Mouse (Mus musculus) midbrain, embryonic 10.5 days (tissue): ENCODE measurements at regions not wholly inside any gene's neighbourhood (a gene's known extent, or its start where the extent isn't known, plus 50 kb on each side); places are given as distances from the start of the nearest gene placed in this dataset.
A peak's percentile ranks its signal among the peaks of the same experiment; 100 is the strongest.

ENCODE experiments used
- DNase-seq: peaks from one replicate; pipeline ENCODE4 v3.0.0-alpha.2; 2017; ENCODE audit warnings: low spot score
- H3K27ac ChIP-seq: fragments of 300-500 bp; sonication (generic); replicated peaks from 2 replicates; pipeline ENCODE4 v1.5.1; 2016; ENCODE audit warnings: mild to moderate bottlenecking
- H3K27me3 ChIP-seq: fragments of 300-500 bp; sonication (generic); 2 replicates; pipeline ENCODE4 v1.6.1; 2016; ENCODE audit warnings: low read depth, mild to moderate bottlenecking; ENCODE audit not compliant: poor library complexity, severe bottlenecking
- H3K36me3 ChIP-seq: fragments of 300-500 bp; sonication (generic); 2 replicates; pipeline ENCODE4 v1.6.1; 2016; ENCODE audit warnings: mild to moderate bottlenecking, moderate library complexity
- H3K4me1 ChIP-seq: fragments of 300-500 bp; sonication (generic); 2 replicates; pipeline ENCODE4 v1.6.1; 2016
- H3K4me3 ChIP-seq: fragments of 300-500 bp; sonication (generic); 2 replicates; pipeline ENCODE4 v1.5.1; 2016; ENCODE audit warnings: mild to moderate bottlenecking, moderate library complexity
- H3K9me3 ChIP-seq: fragments of 300-500 bp; sonication (generic); replicated peaks from 2 replicates; pipeline ENCODE4 v1.6.1; 2016; ENCODE audit warnings: mild to moderate bottlenecking
- WGBS: fragments of 180-500 bp; shearing (Covaris S2); methylation state at CpG from one replicate; pipeline ENCODE4 v1.1.7; 2016; 5-methylcytosine and 5-hydroxymethylcytosine counted together

GRCm38 (mm10) chr9:32815473-32815872, 179.5 kb downstream of the Ets1 start:
- no peak for DNase-seq
- Histone ChIP-seq H3K27me3 (no peaks in the 10 kb centered on the region), H3K36me3 (no peaks in the 10 kb centered on the region), H3K4me1 (no peaks in the 10 kb centered on the region), H3K4me3 (no peak overlapping the region), H3K27ac (no peak overlapping the region), H3K9me3 (no peaks in the 10 kb centered on the region)
- 92% methylated on average over 5 of the region's 5 CpGs for WGBS

- no peak overlapping the region for H3K27ac ChIP-seq
- 95% methylated on average over 9 of the region's 9 CpGs for WGBS
- H3K27me3 ChIP-seq, result no peaks in the 10 kb centered on the region
- H3K36me3 ChIP-seq, result no peaks in the 10 kb centered on the region
- no peak overlapping the region for H3K4me3 ChIP-seq
- DNase-seq, result no peak
- H3K9me3 ChIP-seq, result no peaks in the 10 kb centered on the region
- no peaks in the 10 kb centered on the region for H3K4me1 ChIP-seq
Observed at GRCm38 (mm10) chr9:32816649-32817425, 180.8 kb downstream of the Ets1 start.

- Histone ChIP-seq H3K27me3 (no peaks in the 10 kb centered on the region), H3K4me1 (no peaks in the 10 kb centered on the region), H3K4me3 (no peak overlapping the region), H3K9me3 (no peaks in the 10 kb centered on the region), H3K36me3 (no peaks in the 10 kb centered on the region), H3K27ac (no peak overlapping the region)
- no peak for DNase-seq
- WGBS, result 79% methylated on average over 7 of the region's 7 CpGs
Observed at GRCm38 (mm10) chr9:32817442-32818358, 181.7 kb downstream of the Ets1 start.

- Histone ChIP-seq H3K9me3 (no peaks in the 10 kb centered on the region), H3K4me3 (no peak overlapping the region), H3K27ac (no peak overlapping the region), H3K4me1 (no peaks in the 10 kb centered on the region), H3K27me3 (no peaks in the 10 kb centered on the region), H3K36me3 (no peaks in the 10 kb centered on the region)
- no peak for DNase-seq
- WGBS, result 67% methylated on average over 8 of the region's 8 CpGs
Observed at GRCm38 (mm10) chr9:32823439-32824133, 187.6 kb downstream of the Ets1 start.

GRCm38 (mm10) chr9:32824134-32824531, 188.1 kb downstream of the Ets1 start:
- Histone ChIP-seq H3K4me1 (no peaks in the 10 kb centered on the region), H3K36me3 (no peaks in the 10 kb centered on the region), H3K4me3 (no peak overlapping the region), H3K27me3 (no peaks in the 10 kb centered on the region), H3K9me3 (no peaks in the 10 kb centered on the region), H3K27ac (no peak overlapping the region)
- DNase-seq, result no peak
- WGBS, result 71% methylated on average over 6 of the region's 6 CpGs

GRCm38 (mm10) chr9:32830268-32830891, 194.4 kb downstream of the Ets1 start:
- Histone ChIP-seq H3K4me3 (no peak overlapping the region), H3K27ac (no peak overlapping the region), H3K9me3 (no peaks in the 10 kb centered on the region), H3K27me3 (no peaks in the 10 kb centered on the region), H3K36me3 (no peaks in the 10 kb centered on the region), H3K4me1 (peaks cover 14% of the 10 kb centered on the region)
- no peak for DNase-seq
- WGBS, result 55% methylated on average over 2 of the region's 2 CpGs

DNA sequence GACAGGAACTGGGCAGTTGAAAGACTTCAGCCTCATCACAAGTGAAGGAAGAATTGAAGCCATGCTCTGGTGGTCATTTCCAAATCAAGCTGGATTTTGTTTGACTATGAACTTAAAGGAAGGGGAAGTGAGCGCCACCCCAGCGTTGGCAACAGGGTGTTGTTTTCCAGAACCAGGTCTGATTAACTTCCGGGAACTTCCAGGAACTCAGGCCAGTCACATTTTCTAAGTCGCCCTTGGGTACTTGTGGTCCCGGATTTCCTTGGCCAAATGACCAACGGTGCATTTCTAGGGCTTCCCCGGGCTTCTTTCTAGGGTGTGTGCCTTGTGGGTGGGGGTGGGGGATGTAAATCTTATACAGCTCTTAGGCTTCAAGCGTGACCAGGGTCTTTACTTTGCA, 197.4 kb downstream of the Ets1 start:
- no peak overlapping the region for H3K4me3 ChIP-seq
- no peaks in the 10 kb centered on the region for H3K9me3 ChIP-seq
- H3K36me3 ChIP-seq, result no peaks in the 10 kb centered on the region
- H3K4me1 ChIP-seq, result peaks cover 29% of the 10 kb centered on the region
- H3K27me3 ChIP-seq, result no peaks in the 10 kb centered on the region
- DNase-seq, result no peak
- 90% methylated on average over 8 of the region's 8 CpGs for WGBS
- H3K27ac ChIP-seq, result no peak overlapping the region

- H3K27me3 ChIP-seq, result no peaks in the 10 kb centered on the region
Observed at GRCm38 (mm10) chr9:32834751-32835625, 199.0 kb downstream of the Ets1 start.

DNA sequence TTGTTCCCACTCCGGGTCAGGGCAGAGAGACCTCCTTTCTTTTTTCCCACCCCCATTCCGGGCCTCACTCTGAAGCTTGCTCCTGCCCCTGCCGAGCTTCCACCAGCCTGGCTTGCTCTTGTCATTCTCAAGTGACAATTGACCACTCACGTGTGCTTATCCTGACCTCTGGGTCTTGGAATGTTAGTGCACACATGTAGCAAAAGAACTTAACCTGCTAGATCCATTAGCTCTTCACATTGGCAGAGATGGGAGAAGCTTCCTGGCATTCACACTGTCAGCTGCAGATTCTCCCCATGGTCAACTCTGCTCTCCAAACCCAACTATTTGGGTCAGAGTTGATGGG, 199.6 kb downstream of the Ets1 start:
- no peak overlapping the region for H3K4me3 ChIP-seq
- 32% methylated on average over 4 of the region's 4 CpGs for whole genome bisulfite sequencing
- no peaks in the 10 kb centered on the region for H3K27me3 ChIP-seq
- H3K9me3 ChIP-seq, result no peaks in the 10 kb centered on the region
- DNase-seq, result no peak
- peak overlapping the region; percentile 18; the same call in 1 of the 2 replicates for H3K27ac ChIP-seq
- H3K36me3 ChIP-seq, result no peaks in the 10 kb centered on the region
- H3K4me1 ChIP-seq, result peaks cover 26% of the 10 kb centered on the region

More at GRCm38 (mm10) chr9:32834751-32835625, 199.0 kb downstream of the Ets1 start:
- DNase-seq, result peak; percentile 41
- Histone ChIP-seq H3K4me1 (peaks cover 27% of the 10 kb centered on the region), H3K36me3 (no peaks in the 10 kb centered on the region), H3K27ac (peak overlapping the region; percentile 18; the same call in 1 of the 2 replicates), H3K9me3 (no peaks in the 10 kb centered on the region), H3K4me3 (no peak overlapping the region)
- WGBS, result 46% methylated on average over 13 of the region's 13 CpGs

- no peak overlapping the region for H3K27ac ChIP-seq
Observed at GRCm38 (mm10) chr9:32836371-32836770, 200.3 kb downstream of the Ets1 start.

GRCm38 (mm10) chr9:32847361-32847760, 211.3 kb downstream of the Ets1 start:
- no peaks in the 10 kb centered on the region for H3K9me3 ChIP-seq
- DNase-seq, result no peak
- WGBS, result 87% methylated on average over 2 of the region's 2 CpGs

More at GRCm38 (mm10) chr9:32836371-32836770, 200.3 kb downstream of the Ets1 start:
- no peaks in the 10 kb centered on the region for H3K27me3 ChIP-seq
- no peak overlapping the region for H3K4me3 ChIP-seq
- DNase-seq, result no peak
- peaks cover 26% of the 10 kb centered on the region for H3K4me1 ChIP-seq
- 65% methylated on average over 5 of the region's 5 CpGs for WGBS
- H3K9me3 ChIP-seq, result no peaks in the 10 kb centered on the region
- H3K36me3 ChIP-seq, result no peaks in the 10 kb centered on the region

More at GRCm38 (mm10) chr9:32847361-32847760, 211.3 kb downstream of the Ets1 start:
- Histone ChIP-seq H3K27ac (no peak overlapping the region), H3K27me3 (no peaks in the 10 kb centered on the region), H3K36me3 (no peaks in the 10 kb centered on the region), H3K4me1 (no peaks in the 10 kb centered on the region), H3K4me3 (no peak overlapping the region)
